Mouse (Mus musculus): ENCODE data around the gene Crhbp. TPM values are rescaled to one million over a fixed set of nuclear protein-coding genes. Genes with fewer than 3 reads are reported as not detected.

Crhbp gene
- 0.20 TPM for polyA plus RNA-seq (2014; fragmentation: Illumina TruSeq; extraction: RNeasy Lipid Tissue Mini Kit (QIAGEN cat#74804); ENCODE audit: low read depth, low replicate concordance)

DNA sequence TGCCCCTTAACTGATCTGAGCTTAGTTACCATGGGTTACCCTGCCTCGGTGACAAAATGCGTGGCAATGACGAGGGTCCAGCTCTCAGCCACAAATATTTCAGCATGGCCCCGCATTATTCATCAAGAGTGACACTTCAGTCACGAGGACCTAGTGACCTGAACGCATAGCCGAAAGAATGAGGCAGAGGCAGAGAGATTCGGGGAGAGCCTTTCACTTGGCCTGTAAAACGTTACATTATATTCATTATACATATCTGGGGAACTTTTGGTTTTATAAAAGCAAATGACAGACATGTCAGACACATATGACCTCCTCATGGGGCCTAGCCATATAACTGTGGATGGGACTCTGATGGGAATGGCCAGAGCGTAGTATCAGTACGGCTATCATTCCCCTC, at the start of gene Crhbp:
Gene Crhbp (minus strand): TSS at position 101 of the 400 bp plus-strand sequence.

DNA sequence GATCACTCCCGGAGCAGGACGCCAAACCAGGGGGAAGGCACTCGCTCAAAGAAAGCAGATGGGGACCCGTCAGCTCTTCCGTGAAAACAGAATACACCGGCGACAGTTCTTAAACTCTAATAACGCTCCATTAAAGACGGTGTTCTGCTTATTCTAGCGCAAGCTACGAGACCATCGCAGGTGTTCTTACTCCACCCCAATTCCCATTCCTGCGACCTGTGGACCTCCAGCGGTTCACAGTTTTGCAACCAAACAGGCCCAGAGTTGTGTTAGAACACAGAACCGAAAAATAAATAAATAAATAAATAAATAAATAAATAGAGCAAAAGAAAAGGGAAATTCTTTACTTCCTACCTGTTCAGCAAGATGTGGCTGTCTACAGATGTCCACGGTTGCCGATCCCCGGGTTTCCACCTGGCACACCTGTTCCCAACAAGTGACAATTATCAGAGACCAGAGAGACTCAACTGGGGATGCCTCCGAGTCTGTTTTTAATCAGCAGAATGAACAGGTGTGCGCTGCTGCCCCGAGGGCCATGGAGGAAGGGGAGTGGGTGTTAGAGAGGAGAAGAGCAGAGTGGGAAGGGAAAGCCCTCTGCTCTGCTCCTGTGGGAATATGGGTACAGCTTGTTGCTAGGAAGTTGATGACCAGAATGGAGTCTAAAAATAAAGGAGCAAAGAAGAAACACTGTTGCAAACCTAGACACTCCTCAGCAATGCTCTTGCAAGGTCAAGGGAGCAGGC, 34.1 kb upstream of the Crhbp start, which contains the start of gene S100z:
Gene S100z (minus strand): TSS at position 51 of the 743 bp plus-strand sequence.

Other genes starting within 250 kb of the Crhbp start
- 3.7 TPM for gene Pde8b, start 194.6 kb downstream of the Crhbp start, polyA plus RNA-seq (2014; fragmentation: Illumina TruSeq; extraction: RNeasy Lipid Tissue Mini Kit (QIAGEN cat#74804); ENCODE audit: low read depth, low replicate concordance)
- gene Zbed3, start 121.3 kb downstream of the Crhbp start, polyA plus RNA-seq (2014; fragmentation: Illumina TruSeq; extraction: RNeasy Lipid Tissue Mini Kit (QIAGEN cat#74804); ENCODE audit: low read depth, low replicate concordance), result 14.8 TPM
- gene Aggf1, start 69.6 kb downstream of the Crhbp start, polyA plus RNA-seq (2014; fragmentation: Illumina TruSeq; extraction: RNeasy Lipid Tissue Mini Kit (QIAGEN cat#74804); ENCODE audit: low read depth, low replicate concordance), result 15.9 TPM
- 2.0 TPM for gene S100z, start 33.8 kb upstream of the Crhbp start, polyA plus RNA-seq (2014; fragmentation: Illumina TruSeq; extraction: RNeasy Lipid Tissue Mini Kit (QIAGEN cat#74804); ENCODE audit: low read depth, low replicate concordance)
- gene F2rl1, start 80.3 kb upstream of the Crhbp start, polyA plus RNA-seq (2014; fragmentation: Illumina TruSeq; extraction: RNeasy Lipid Tissue Mini Kit (QIAGEN cat#74804); ENCODE audit: low read depth, low replicate concordance), result not detected
- gene F2r, start 173.6 kb upstream of the Crhbp start, polyA plus RNA-seq (2014; fragmentation: Illumina TruSeq; extraction: RNeasy Lipid Tissue Mini Kit (QIAGEN cat#74804); ENCODE audit: low read depth, low replicate concordance), result 3.4 TPM

Data from testis, adult 10 weeks (tissue).